12 mouse cellular contexts compared by ENCODE assay signal in the genomic region with DNA sequence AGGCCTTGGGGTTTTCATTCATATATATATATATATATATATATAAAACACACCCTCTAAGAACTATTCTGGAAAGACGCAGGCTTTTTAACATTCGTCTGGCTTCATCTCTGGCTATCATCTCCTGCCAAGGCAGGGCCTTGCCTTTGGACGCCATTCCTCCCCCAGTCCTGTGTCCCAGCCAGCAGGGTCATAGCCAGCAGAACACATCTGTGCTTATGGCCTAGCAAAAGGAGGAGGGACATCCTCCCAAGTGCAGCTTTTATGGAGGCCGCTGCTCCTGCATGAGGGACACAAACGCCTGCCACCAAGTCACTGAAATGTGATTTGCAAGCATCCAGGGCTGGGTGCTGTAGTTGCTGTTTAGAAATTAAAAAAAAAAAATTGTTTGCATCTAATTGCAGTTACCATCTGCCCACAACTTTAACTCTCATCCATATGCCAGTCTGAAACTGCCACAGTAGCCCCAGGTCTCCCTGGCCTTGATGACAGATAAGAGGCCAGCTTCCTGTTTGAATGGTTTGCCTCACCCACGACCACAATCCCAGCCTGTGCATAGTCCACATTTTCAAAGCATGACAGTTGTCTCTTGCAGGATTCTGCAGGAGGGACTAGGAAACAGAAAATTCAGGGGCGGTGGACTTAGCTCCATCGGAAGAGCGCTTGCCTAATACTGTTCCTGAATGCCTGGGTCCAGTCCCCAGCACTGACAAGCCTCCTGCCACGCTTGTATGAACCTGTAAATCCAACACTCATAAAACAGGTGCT.
A peak's percentile ranks its signal among the peaks of the same experiment; 100 is the strongest.
DNase-seq lines count a peak whose midpoint lies in the region; TF ChIP-seq lines count a peak whose summit lies in the region.
"Had no signal": no experiment of that assay in that cellular context is flagged by ENCODE, and none has a peak within 500 bp of the region (broad histone marks: within the 10 kb centered on the region; RNA-seq: fewer than 3 reads in every experiment).

No protein-coding gene starts in this region.

- no peak overlapping the region for H3K4me3 ChIP-seq in heart, adult 2 months
- no peak overlapping the region for H3K4me3 ChIP-seq in C2C12 (ENCODE audit: insufficient read depth, poor library complexity, severe bottlenecking)
- no peak overlapping the region for H3K4me3 ChIP-seq in liver, adult 2 months (ENCODE audit: insufficient read depth, low read depth, low read length)
- H3K4me3 ChIP-seq: kidney, embryonic 15.5 days; neural tube, embryonic 12.5 days had no signal

- H3K79me3 ChIP-seq in C2C12 (ENCODE audit: low read depth) = no peaks in the 10 kb centered on the region

- no peaks in the 10 kb centered on the region for H3K27me3 ChIP-seq in heart, adult 2 months (ENCODE audit: control insufficient read depth, insufficient read depth, low read length)
- no peaks in the 10 kb centered on the region for H3K27me3 ChIP-seq in C2C12 (ENCODE audit: control insufficient read depth, insufficient read depth, insufficient read length)
- H3K27me3 ChIP-seq in liver, adult 2 months (ENCODE audit: control insufficient read depth, insufficient read depth, low read length) = no peaks in the 10 kb centered on the region
- H3K27me3 ChIP-seq: kidney, embryonic 15.5 days; neural tube, embryonic 12.5 days had no signal

- 51% methylated on average over 10 of the region's 10 CpGs for WGBS in heart, adult 2 months
- 31% methylated on average over 10 of the region's 10 CpGs for WGBS in liver, adult 2 months

- H3K9ac ChIP-seq in heart, adult 2 months (ENCODE audit: low read depth, low read length) = no peak overlapping the region
- no peak overlapping the region for H3K9ac ChIP-seq in liver, adult 2 months (ENCODE audit: low read depth, low read length)
- H3K9ac ChIP-seq: kidney, embryonic 15.5 days; neural tube, embryonic 12.5 days had no signal

- no peak for TF ChIP-seq POLR2A in heart, adult 2 months (IDR thresholded peaks at IDR 0.05; ENCODE audit: insufficient read depth, low read depth, low read length)
- TF ChIP-seq POLR2A in liver, adult 2 months (IDR thresholded peaks at IDR 0.05; ENCODE audit: extremely low read depth, insufficient read depth, low read length) = no peak

- no peaks in the 10 kb centered on the region for H3K36me3 ChIP-seq in heart, adult 2 months (ENCODE audit: control insufficient read depth, insufficient read depth, low read length)
- no peaks in the 10 kb centered on the region for H3K36me3 ChIP-seq in C2C12 (ENCODE audit: control insufficient read depth, insufficient read depth)
- H3K36me3 ChIP-seq in liver, adult 2 months (ENCODE audit: control insufficient read depth, insufficient read depth, low read length) = no peaks in the 10 kb centered on the region
- H3K36me3 ChIP-seq: G1E; kidney, embryonic 15.5 days; neural tube, embryonic 12.5 days had no signal

- H3K4me1 ChIP-seq in heart, adult 2 months (ENCODE audit: control insufficient read depth, insufficient read depth, low read length) = peaks cover 4% of the 10 kb centered on the region
- peaks cover 19% of the 10 kb centered on the region for H3K4me1 ChIP-seq in liver, adult 2 months (ENCODE audit: control insufficient read depth, insufficient read depth, low read length)
- H3K4me1 ChIP-seq: neural tube, embryonic 12.5 days had no signal

- H3K79me2 ChIP-seq in heart, adult 2 months (replicated peaks; ENCODE audit: control insufficient read depth, insufficient read depth, low read length) = no peaks in the 10 kb centered on the region
- no peaks in the 10 kb centered on the region for H3K79me2 ChIP-seq in C2C12 (ENCODE audit: control insufficient read depth, insufficient read depth)
- no peaks in the 10 kb centered on the region for H3K79me2 ChIP-seq in liver, adult 2 months (ENCODE audit: control insufficient read depth, insufficient read depth, low read length)

- DNase-seq in heart, adult 2 months = peak; percentile 45 to 55
- DNase-seq in heart, postnatal 25 days (ENCODE audit: low spot score) = no peak
- DNase-seq in gastrocnemius, postnatal 25 days = peak; percentile 56
- DNase-seq in liver, adult 2 months (ENCODE audit: extremely low read depth, low read depth, low spot score) = peak; percentile 77
- DNase-seq in layer of hippocampus, postnatal 25 days (ENCODE audit: extremely low spot score in 1 of 2, low spot score in 1 of 2) = no peak
- DNase-seq in right cerebral cortex, postnatal 4 days = no peak
- no peak for DNase-seq in thymus, postnatal 14 days
- DNase-seq: lung, adult 18-20 months had no signal

- intact Hi-C loops in heart, adult 2 months (cut with DNase I) = no loop called here
- intact Hi-C loops in heart, postnatal 25 days (cut with DNase I) = no loop called here

- TF ChIP-seq EP300 in heart, adult 2 months (IDR thresholded peaks at IDR 0.05; ENCODE audit: insufficient read depth, low read depth, low read length) = no peak

- no peak for TF ChIP-seq CTCF in heart, adult 2 months (IDR thresholded peaks at IDR 0.05)
- TF ChIP-seq CTCF in C2C12 (IDR thresholded peaks at IDR 0.05; ENCODE audit: control insufficient read depth, insufficient read depth, insufficient read length) = no peak
- no peak for TF ChIP-seq CTCF in liver, adult 2 months (IDR thresholded peaks at IDR 0.05; ENCODE audit: low read depth, low read length)

- no peak overlapping the region for H3ac ChIP-seq in C2C12 (ENCODE audit: control insufficient read depth, insufficient read length, low read depth)

- H3K27ac ChIP-seq in heart, adult 2 months = no peak overlapping the region
- no peak overlapping the region for H3K27ac ChIP-seq in liver, adult 2 months (replicated peaks; ENCODE audit: insufficient read depth, low read depth, low read length)
- H3K27ac ChIP-seq: kidney, embryonic 15.5 days; neural tube, embryonic 12.5 days had no signal

TF ChIP-seq in C2C12, 6 proteins besides CTCF, POLR2A, EP300 and RAD21:
- peak; percentile 30 for TF ChIP-seq MYOD1 (IDR thresholded peaks at IDR 0.05; ENCODE audit: control insufficient read depth, insufficient read length, low read depth)
- TF ChIP-seq MAX (IDR thresholded peaks at IDR 0.05) = no peak

Comparison
In these comparisons a context has a peak if more than half of its experiments do, and no peak if none do; other contexts are left out.
1. DNase-seq: peak in heart, adult 2 months (2 of 2), gastrocnemius, postnatal 25 days (single experiment) and liver, adult 2 months (single experiment); none in heart, postnatal 25 days (single experiment), layer of hippocampus, postnatal 25 days (0 of 2), right cerebral cortex, postnatal 4 days (single experiment) and thymus, postnatal 14 days (single experiment).